Mouse (Mus musculus) layer of hippocampus, postnatal 14 days (tissue): ENCODE results near the gene Ppp1r3a. TPM values are rescaled to one million over a fixed set of nuclear protein-coding genes. Genes with fewer than 3 reads are reported as not detected.
"Not testable (repeated sequence)": the region's sequence is repeated elsewhere in the genome, so short reads cannot be mapped to it uniquely, and the experiment has no call there.

Experiments used
- DNase-seq, 2 experiments: peaks; one replicate each; pipeline ENCODE4 v3.0.0; 2021 to 2022; ENCODE audit warnings: low spot score in 2 of 2, mixed read lengths in 1 of 2
- long read RNA-seq, 2 experiments: library from polyadenylated mRNA; stranded (forward); transcript quantifications; one replicate each; pipeline ENCODE4 v2.0.0; 2021
- total RNA-seq, 2 experiments: library from RNA; stranded (reverse); gene quantifications; 2 replicates each; pipeline ENCODE4 v1.2.3; 2021

The Ppp1r3a gene
- not detected for total RNA-seq
- long read RNA-seq, experiment 1: 0 reads
- long read RNA-seq, experiment 2: 0 reads

- DNase-seq: no peak
Observed at GRCm38 (mm10) chr6:14754901-14755591, at the start of gene Ppp1r3a. Gene Ppp1r3a, minus strand, starts transcription at chr6:14755274.

- no peak for DNase-seq
Observed at GRCm38 (mm10) chr6:14787157-14787938, 32.3 kb upstream of the Ppp1r3a start.

GRCm38 (mm10) chr6:14777920-14778319 is 22.8 kb upstream of the Ppp1r3a start:
- no peak for DNase-seq

- DNase-seq: no peak
Observed at GRCm38 (mm10) chr6:14771717-14772116, 16.6 kb upstream of the Ppp1r3a start.

GRCm38 (mm10) chr6:14757486-14757885 is 2.4 kb upstream of the Ppp1r3a start:
- DNase-seq: no peak

GRCm38 (mm10) chr6:14753512-14753911 is 1.6 kb downstream of the Ppp1r3a start:
- no peak for DNase-seq

GRCm38 (mm10) chr6:14752211-14752610 is 2.9 kb downstream of the Ppp1r3a start:
- no peak for DNase-seq

- no peak for DNase-seq
Observed at GRCm38 (mm10) chr6:14747000-14747399, 8.1 kb downstream of the Ppp1r3a start.

- no peak for DNase-seq
Observed at GRCm38 (mm10) chr6:14736017-14736416, 19.1 kb downstream of the Ppp1r3a start.

GRCm38 (mm10) chr6:14731011-14731410 is 24.1 kb downstream of the Ppp1r3a start:
- DNase-seq: no peak

- DNase-seq: peak in 1 of 2 experiments; percentile 7
Observed at GRCm38 (mm10) chr6:14720772-14721414, 34.2 kb downstream of the Ppp1r3a start.

GRCm38 (mm10) chr6:14720110-14720771 is 34.8 kb downstream of the Ppp1r3a start:
- peak in 1 of 2 experiments; percentile 23 for DNase-seq

- DNase-seq: no peak
Observed at GRCm38 (mm10) chr6:14715129-14715989, 39.7 kb downstream of the Ppp1r3a start.

- no peak for DNase-seq
Observed at GRCm38 (mm10) chr6:14712146-14712545, 42.9 kb downstream of the Ppp1r3a start.

GRCm38 (mm10) chr6:14700030-14700429 is 55.0 kb downstream of the Ppp1r3a start:
- no peak for DNase-seq

- peak; percentile 27 to 63 for DNase-seq
Observed at GRCm38 (mm10) chr6:14679231-14679887, 75.7 kb downstream of the Ppp1r3a start.

GRCm38 (mm10) chr6:14668966-14669365 is 86.1 kb downstream of the Ppp1r3a start:
- DNase-seq: not testable (repeated sequence)

GRCm38 (mm10) chr6:14667651-14668050 is 87.4 kb downstream of the Ppp1r3a start:
- DNase-seq: not testable (repeated sequence)
